Mouse (Mus musculus) c-Kit-negative CD71-positive TER-119-positive erythroid progenitor cells, embryonic 14.5 days (primary cell): ENCODE data around the gene Fcrlb.

Source experiments
- DNase-seq: peaks from one replicate; pipeline ENCODE4 v3.0.0-alpha.2; 2013; ENCODE audit warnings: low read depth, low spot score

Gene Fcrlb

DNA sequence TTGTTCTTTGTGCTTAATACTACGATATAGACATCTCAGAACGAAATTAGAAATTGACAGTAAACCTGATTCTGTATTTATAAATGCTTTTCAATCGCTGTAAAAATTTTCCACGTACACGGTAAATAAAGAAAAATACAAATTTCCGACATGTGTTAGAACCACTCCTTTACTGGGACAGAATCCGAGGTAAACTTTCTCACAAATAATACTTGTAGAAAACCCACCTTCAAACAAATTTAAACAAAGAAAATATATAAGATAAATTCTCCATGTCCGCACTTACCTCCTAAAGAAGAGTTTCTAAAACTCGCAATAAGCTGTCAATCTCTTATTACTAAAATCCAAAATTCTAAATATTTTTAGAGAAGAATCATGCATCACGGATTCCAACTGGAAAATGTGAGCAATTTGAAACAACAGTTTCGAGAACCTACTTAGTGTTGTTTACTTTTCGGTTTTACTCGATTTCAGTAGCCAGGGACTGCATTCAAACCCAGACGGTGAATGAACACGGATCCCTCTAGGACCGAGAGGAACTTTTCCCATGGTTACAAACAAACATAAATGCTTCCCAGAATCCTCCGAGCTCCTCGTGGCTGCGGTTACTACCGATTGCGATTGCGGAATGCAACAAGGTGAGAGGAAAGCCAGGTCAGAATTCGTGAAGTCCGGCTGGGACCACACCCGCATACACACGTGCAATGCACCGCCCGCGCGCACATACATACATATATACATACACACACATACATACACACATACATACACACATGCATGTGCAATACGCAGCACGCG, 44.4 kb downstream of the Fcrlb start:
- peak; percentile 68 for DNase-seq

DNA sequence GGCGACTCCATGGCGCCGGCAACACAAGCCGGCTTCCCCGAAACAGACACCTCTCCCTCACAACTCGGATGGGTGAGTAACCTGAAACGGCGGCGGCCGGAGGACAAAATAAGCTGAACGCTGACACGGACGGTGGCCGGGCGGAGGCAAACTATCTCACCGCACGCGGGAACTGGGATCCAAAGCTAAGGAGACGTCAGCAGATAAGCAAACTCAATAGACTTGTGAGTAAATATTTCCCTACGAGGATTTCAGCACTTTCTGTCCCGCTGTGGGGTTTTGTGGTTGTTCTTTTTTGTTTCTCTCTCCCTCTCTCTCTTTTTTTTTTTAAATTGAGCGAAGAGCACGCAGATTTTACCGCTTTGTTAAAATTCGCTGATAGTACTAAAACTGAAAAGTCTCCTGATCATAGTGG, 45.0 kb downstream of the Fcrlb start, which contains the start of gene Atf6:
Gene Atf6 (minus strand): TSS at position 81 of the 415 bp plus-strand sequence.
- DNase-seq = peak; percentile 88

DNA sequence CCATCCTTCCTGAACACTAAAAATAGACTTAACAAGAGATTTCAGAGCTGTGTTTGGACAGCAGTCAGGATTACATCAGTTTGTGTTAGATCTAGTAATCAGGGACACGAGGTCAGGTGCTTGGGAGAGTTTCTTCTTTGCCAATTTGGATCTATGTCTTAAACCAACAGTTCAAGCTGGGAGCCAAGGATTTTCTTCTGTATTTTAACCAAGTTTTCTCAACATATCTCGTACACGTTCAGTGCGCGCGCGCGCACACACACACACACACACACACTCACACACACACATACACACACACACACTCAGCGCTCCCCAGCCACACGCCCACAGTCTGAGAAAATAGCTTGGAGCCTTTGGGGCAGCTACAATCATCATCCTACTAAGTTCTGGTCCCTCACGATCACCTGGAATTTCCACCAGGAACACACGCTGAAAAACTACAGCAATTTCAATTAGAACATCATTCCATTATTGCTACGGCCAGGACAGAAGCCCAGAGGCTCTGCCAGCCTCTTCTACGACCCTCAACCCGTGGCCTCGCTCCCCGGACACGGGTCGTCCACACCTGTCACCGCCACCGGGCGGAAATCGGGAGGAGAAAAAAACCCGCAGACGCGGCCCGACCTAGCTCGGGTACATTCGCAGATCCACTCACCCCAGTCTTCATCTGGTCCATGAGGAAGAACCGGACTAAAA, 45.6 kb downstream of the Fcrlb start:
- DNase-seq = peak; percentile 38

DNA sequence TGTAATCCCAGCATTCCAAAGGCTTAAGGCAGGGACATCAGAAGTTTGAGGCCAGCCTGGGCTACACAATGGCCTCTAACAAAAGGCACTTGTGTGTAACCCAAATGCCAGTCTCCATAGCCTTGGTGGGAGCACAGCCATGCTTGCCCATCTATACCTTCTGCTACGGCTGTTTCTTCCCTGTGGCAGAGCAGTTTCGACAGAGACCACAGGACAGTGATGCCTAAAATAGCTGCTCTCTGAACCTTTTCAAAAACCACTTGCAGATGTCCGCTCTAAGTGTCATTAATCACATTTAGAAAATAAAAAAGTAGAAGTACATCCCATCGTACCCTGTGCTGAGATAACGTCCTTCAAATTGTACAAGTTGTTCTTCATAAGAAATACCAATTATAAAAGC, 47.3 kb downstream of the Fcrlb start:
- no peak for DNase-seq

DNA sequence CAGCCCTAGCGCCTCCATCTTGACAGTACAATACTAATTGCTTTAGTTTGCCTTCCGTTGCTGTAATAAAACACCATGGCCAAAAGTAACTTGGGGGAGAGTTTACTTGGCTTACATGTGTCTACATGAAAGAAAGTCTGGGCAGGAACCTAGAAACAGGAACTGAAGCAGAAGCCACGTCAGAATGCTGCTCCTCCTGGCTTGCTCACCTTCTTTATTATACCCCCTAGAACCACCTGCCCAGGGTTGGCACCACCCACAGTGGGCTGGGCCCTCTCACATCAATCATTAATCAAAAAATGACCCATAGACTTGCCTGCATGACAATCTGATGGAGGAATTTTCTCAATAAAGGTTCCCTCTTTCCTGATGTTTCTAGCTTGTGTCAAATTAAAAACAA, 48.0 kb downstream of the Fcrlb start:
- DNase-seq = no peak

DNA sequence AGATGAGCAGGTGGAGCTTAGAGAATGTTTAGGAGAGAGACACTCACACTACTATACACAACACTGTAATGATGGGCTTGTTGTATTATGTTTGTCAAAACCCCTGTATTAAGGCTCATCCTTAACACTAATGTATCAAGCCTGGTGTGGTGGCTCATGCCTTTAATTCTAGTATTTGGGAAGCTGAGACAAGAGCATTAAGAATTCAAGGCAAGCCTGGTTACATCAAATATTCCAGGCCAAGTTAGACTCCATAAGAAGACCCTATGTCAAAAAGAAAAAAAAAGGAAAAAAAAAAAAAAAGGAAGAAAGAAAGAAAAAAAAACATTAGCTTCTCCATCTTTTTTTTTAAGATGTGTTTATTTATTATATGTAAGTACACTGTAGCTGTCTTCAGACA, 48.5 kb downstream of the Fcrlb start:
- no peak for DNase-seq

DNA sequence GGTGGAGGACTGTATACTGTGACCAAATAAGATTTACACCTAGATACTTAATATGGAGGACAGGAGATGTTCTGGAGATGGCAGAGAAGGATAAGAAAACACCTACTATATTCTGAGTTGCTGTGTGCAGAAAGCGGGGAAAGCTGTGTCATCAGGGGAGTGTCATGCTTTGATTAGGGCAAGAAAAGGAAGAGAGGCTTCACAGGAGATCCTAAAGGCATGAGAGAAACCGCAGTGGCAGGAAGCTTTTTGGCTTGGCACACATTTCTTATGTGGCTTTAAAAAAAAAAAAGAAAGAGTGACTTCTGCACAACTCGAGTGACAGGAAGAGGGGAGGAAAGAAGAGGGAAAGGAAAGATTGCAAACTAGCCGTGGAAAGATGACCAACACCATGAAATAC, 49.7 kb downstream of the Fcrlb start:
- no peak for DNase-seq

DNA sequence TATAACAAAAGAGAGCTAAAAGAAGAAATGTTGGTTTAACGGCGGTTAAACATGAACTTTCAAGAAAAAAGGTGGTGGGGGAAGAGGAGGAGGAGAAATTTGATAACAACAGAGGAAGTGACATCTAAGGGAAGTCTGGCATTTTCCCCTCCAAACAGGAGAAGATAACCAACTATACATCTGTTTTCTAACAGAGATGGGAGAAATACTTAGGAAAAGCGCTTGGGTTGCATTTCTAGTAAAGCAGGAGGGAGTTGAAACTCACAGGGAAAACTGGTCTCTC, 50.4 kb downstream of the Fcrlb start:
- no peak for DNase-seq

DNA sequence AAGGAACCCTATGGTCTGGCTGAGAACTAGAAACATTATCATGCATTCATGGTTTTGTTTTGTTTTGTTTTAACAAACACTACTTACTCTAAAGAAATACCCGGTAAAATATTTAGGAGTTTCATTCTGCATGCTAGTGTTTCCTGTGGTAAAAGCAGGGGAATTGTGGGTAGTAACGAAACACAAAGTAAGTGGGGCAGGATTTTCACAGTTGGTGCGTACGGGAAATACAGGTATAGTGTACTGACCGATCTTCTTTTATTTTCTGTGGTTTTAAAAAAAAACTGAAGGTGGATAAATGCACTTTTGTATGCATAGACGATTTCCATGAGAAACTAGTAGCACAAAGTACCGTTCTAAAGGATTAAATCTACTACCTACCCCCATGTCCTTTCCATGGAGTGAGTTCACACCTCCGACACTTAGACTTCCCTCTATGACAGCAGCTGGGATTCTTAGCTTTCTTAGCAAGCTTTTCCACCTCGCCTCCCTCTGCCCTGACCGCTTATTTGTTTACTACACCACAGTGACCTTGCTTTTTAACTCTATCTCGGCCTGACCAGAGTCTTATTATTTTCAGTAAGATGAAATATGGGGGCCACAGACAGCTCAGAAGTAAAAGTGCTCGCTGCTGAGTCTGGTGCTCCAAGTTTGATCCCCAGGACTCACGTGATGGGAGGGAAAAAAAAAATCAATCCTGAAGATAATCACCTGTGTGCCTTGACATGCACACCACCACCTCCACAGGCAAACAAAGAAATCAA, 50.9 kb downstream of the Fcrlb start:
- no peak for DNase-seq

DNA sequence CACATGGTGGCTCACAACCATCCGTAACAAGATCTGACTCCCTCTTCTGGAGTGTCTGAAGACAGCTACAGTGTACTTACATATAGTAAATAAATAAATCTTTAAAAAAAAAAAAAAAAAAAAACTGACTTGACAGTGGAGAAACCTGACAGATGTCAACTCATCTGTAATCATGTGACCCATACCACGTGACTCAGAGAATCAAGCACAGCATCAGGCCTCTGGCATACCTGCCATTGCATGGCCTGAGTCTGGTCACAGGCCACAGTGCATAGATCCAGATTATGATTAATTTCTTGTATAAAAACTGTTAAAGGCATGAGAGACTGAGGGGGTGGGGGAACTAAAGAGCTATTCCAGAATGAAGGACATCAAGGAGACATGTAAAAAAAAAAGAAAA, 53.9 kb downstream of the Fcrlb start:
- no peak for DNase-seq

DNA sequence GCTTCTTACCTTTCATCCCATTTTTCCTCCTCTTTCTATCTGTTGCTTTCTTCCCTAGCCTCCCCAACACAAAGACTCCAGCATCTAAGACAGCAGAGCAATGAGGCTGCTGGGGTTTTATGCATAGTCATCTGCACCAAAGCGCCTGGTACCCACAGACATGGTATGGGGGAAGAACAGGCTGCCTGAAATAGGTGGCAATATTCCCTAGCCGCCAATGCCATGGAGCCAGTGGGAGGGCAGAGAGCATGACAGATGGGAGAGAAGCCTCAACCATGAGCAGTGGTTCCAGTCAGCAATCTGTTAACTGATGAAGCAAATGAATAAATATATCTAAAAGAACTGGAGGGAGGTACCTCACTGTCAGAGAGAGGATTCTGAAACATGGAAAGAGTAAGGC, 55.4 kb downstream of the Fcrlb start:
- no peak for DNase-seq
